Mouse (Mus musculus) kidney, adult 2 months (tissue): ENCODE results near the gene Col4a4. TPM values are rescaled to one million over a fixed set of nuclear protein-coding genes. Genes with fewer than 3 reads are reported as not detected.

Source experiments
- DNase-seq: peaks from one replicate; pipeline ENCODE4 v3.0.0; 2021
- H3K27ac ChIP-seq: fragments of 200-500 bp; 2 replicates; pipeline ENCODE4 v1.5.1; 2012; ENCODE audit warnings: low read depth, low read length, control low read depth, inconsistent platforms; ENCODE audit not compliant: insufficient read depth
- H3K27me3 ChIP-seq: fragments of 200-500 bp; replicated peaks from 2 replicates; pipeline ENCODE4 v1.6.1; 2012; ENCODE audit warnings: mild to moderate bottlenecking, moderate library complexity, low read length, inconsistent platforms; ENCODE audit not compliant: control insufficient read depth, insufficient read depth
- H3K36me3 ChIP-seq: fragments of 200-500 bp; 2 replicates; pipeline ENCODE4 v1.6.1; 2012; ENCODE audit warnings: mild to moderate bottlenecking, moderate library complexity, low read length, inconsistent platforms; ENCODE audit not compliant: control insufficient read depth, insufficient read depth
- H3K4me1 ChIP-seq: fragments of 200-500 bp; 2 replicates; pipeline ENCODE4 v1.6.1; 2011; ENCODE audit warnings: low read length; ENCODE audit not compliant: control insufficient read depth, insufficient read depth
- H3K4me3 ChIP-seq: fragments of 200-500 bp; 2 replicates; pipeline ENCODE4 v1.5.1; 2011; ENCODE audit warnings: mild to moderate bottlenecking, low read depth, low read length, control low read depth; ENCODE audit not compliant: insufficient read depth
- CTCF ChIP-seq: fragments of 200-500 bp; conservative IDR thresholded peaks from 2 replicates; pipeline ENCODE4 v1.5.1; 2011; ENCODE audit warnings: low read depth, mild to moderate bottlenecking, control low read depth, low read length, moderate library complexity, mixed read lengths; ENCODE audit not compliant: insufficient read depth, insufficient read length
- POLR2A ChIP-seq: fragments of 200-500 bp; IDR thresholded peaks from one replicate; pipeline ENCODE4 v1.6.1; 2011; ENCODE audit warnings: low read depth, low read length, control low read depth
- WGBS: fragments of 180-500 bp; shearing (Covaris S2); methylation state at CpG from one replicate; pipeline ENCODE4 v1.1.7; 2018; 5-methylcytosine and 5-hydroxymethylcytosine counted together
- polyA plus RNA-seq: library from polyadenylated mRNA; depleted of rRNA; stranded (reverse); fragments of >200 nt; gene quantifications from 2 replicates; pipeline ENCODE4 v1.2.3, GENCODE M21; 2012

Col4a4 gene
- polyA plus RNA-seq, 1 experiment, result 29.4 TPM

- 88% methylated on average over 4 of the region's 4 CpGs for WGBS
- Histone ChIP-seq H3K27ac (no peak overlapping the region), H3K4me3 (no peak overlapping the region), H3K27me3 (no peaks in the 10 kb centered on the region), H3K36me3 (peaks cover 4% of the 10 kb centered on the region; the same call in 1 of the 2 replicates), H3K4me1 (no peaks in the 10 kb centered on the region)
- no peak for DNase-seq
- TF ChIP-seq CTCF (no peak), POLR2A (no peak)
Measured at GRCm38 (mm10) chr1:82461041-82461440, 125.6 kb downstream of the Col4a4 start.

GRCm38 (mm10) chr1:82459926-82460325 is 126.7 kb downstream of the Col4a4 start:
- WGBS, result 86% methylated on average over 2 of the region's 2 CpGs
- H3K27ac ChIP-seq, result no peak overlapping the region
- no peaks in the 10 kb centered on the region for H3K27me3 ChIP-seq
- H3K36me3 ChIP-seq, result peaks cover 2% of the 10 kb centered on the region; the same call in 1 of the 2 replicates
- H3K4me1 ChIP-seq, result no peaks in the 10 kb centered on the region
- H3K4me3 ChIP-seq, result no peak overlapping the region
- no peak for DNase-seq
- TF ChIP-seq CTCF, result no peak
- TF ChIP-seq POLR2A, result no peak

GRCm38 (mm10) chr1:82459350-82459749 is 127.3 kb downstream of the Col4a4 start:
- H3K4me3 ChIP-seq, result no peak overlapping the region
- no peak for DNase-seq
- H3K36me3 ChIP-seq, result no peaks in the 10 kb centered on the region; the same call in 1 of the 2 replicates
- H3K27me3 ChIP-seq, result no peaks in the 10 kb centered on the region
- H3K27ac ChIP-seq, result no peak overlapping the region
- no peaks in the 10 kb centered on the region for H3K4me1 ChIP-seq
- WGBS, result 78% methylated on average over 4 of the region's 4 CpGs
- TF ChIP-seq POLR2A (no peak), CTCF (no peak)

GRCm38 (mm10) chr1:82454031-82454430 is 132.6 kb downstream of the Col4a4 start:
- no peaks in the 10 kb centered on the region for H3K27me3 ChIP-seq
- peaks cover 4% of the 10 kb centered on the region for H3K36me3 ChIP-seq
- DNase-seq, result no peak
- no peak for TF ChIP-seq CTCF
- TF ChIP-seq POLR2A, result no peak
- H3K4me1 ChIP-seq, result no peaks in the 10 kb centered on the region
- H3K4me3 ChIP-seq, result no peak overlapping the region
- 90% methylated on average over 3 of the region's 3 CpGs for WGBS
- H3K27ac ChIP-seq, result no peak overlapping the region

GRCm38 (mm10) chr1:82451927-82452651 is 134.6 kb downstream of the Col4a4 start:
- no peak for TF ChIP-seq CTCF
- TF ChIP-seq POLR2A, result no peak
- no peak overlapping the region for H3K27ac ChIP-seq
- no peak overlapping the region for H3K4me3 ChIP-seq
- H3K4me1 ChIP-seq, result no peaks in the 10 kb centered on the region
- 52% methylated on average over 6 of the region's 6 CpGs for WGBS
- no peak for DNase-seq
- peaks cover 4% of the 10 kb centered on the region for H3K36me3 ChIP-seq
- H3K27me3 ChIP-seq, result no peaks in the 10 kb centered on the region

- WGBS, result 87% methylated on average over 4 of the region's 4 CpGs
- H3K4me3 ChIP-seq, result no peak overlapping the region
- no peak overlapping the region for H3K27ac ChIP-seq
- no peak for DNase-seq
- H3K4me1 ChIP-seq, result no peaks in the 10 kb centered on the region
- TF ChIP-seq CTCF, result no peak
- TF ChIP-seq POLR2A, result no peak
- peaks cover 4% of the 10 kb centered on the region for H3K36me3 ChIP-seq
- no peaks in the 10 kb centered on the region for H3K27me3 ChIP-seq
Measured at GRCm38 (mm10) chr1:82449851-82450250, 136.8 kb downstream of the Col4a4 start.

- Histone ChIP-seq H3K27ac (no peak overlapping the region), H3K36me3 (peaks cover 2% of the 10 kb centered on the region), H3K4me3 (no peak overlapping the region), H3K27me3 (no peaks in the 10 kb centered on the region), H3K4me1 (no peaks in the 10 kb centered on the region)
- WGBS, result 65% methylated on average over 7 of the region's 7 CpGs
- peak; percentile 71 for DNase-seq
- TF ChIP-seq POLR2A, result no peak
- no peak for TF ChIP-seq CTCF
Measured at GRCm38 (mm10) chr1:82446049-82446448, 140.6 kb downstream of the Col4a4 start.
